13 mouse cellular contexts compared by ENCODE assay signal in the genomic region with DNA sequence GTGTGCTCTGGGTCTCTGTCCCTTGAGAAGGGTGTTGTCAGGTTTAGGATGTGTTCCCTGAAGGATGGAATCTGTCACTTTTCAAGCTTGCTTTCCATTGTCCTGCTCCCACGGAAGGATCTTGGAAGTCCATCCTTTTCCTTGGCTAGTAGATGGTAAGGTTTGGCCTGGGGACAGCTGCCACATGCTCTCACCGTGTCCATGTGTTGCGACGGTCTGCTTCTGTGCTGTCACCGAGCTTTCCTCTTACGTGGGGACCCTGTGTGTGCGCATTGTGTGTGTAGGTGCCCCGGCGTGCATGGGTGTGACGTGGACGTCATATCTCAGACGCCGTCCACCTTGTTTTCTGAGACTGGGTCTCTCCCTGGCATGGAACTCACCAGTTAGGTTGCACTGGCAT. TPM values are rescaled to one million over a fixed set of nuclear protein-coding genes. Genes with fewer than 3 reads are reported as not detected.
A peak's percentile ranks its signal among the peaks of the same experiment; 100 is the strongest.
DNase-seq lines count a peak whose midpoint lies in the region; ATAC-seq lines count a peak whose summit lies in the region.
"Had no signal": no experiment of that assay in that cellular context is flagged by ENCODE, and none has a peak within 500 bp of the region (broad histone marks: within the 10 kb centered on the region; RNA-seq: fewer than 3 reads in every experiment).

No protein-coding gene starts in this region.

- no peaks in the 10 kb centered on the region for H3K9me3 ChIP-seq in forebrain, embryonic 13.5 days (replicated peaks)
- no peaks in the 10 kb centered on the region for H3K9me3 ChIP-seq in forebrain, embryonic 14.5 days (replicated peaks; ENCODE audit: control insufficient read depth, low read length)
- no peaks in the 10 kb centered on the region for H3K9me3 ChIP-seq in neural tube, embryonic 13.5 days
- H3K9me3 ChIP-seq in neural tube, embryonic 15.5 days (replicated peaks), result no peaks in the 10 kb centered on the region
- H3K9me3 ChIP-seq in embryonic facial prominence, embryonic 15.5 days (replicated peaks), result no peaks in the 10 kb centered on the region
- no peaks in the 10 kb centered on the region for H3K9me3 ChIP-seq in midbrain, embryonic 15.5 days
- H3K9me3 ChIP-seq: G1E had no signal

- no peak overlapping the region for H3K9ac ChIP-seq in forebrain, embryonic 13.5 days
- H3K9ac ChIP-seq in forebrain, embryonic 14.5 days (ENCODE audit: low read length), result no peak overlapping the region; the same call in 1 of the 2 replicates
- H3K9ac ChIP-seq in neural tube, embryonic 13.5 days, result no peak overlapping the region
- no peak overlapping the region for H3K9ac ChIP-seq in neural tube, embryonic 15.5 days (replicated peaks)
- H3K9ac ChIP-seq in embryonic facial prominence, embryonic 15.5 days, result no peak overlapping the region
- H3K9ac ChIP-seq in midbrain, embryonic 15.5 days, result no peak overlapping the region
- H3K9ac ChIP-seq: heart, embryonic 13.5 days had no signal

- no peak for DNase-seq in forebrain, embryonic 14.5 days (ENCODE audit: low spot score)
- no peak for DNase-seq in testis, postnatal 10 days (ENCODE audit: low spot score)
- DNase-seq: lung, postnatal 36 days; thymus, adult 2 months had no signal

- WGBS in forebrain, embryonic 13.5 days, result 93% methylated on average over 13 of the region's 13 CpGs
- 83% methylated on average over 13 of the region's 13 CpGs for WGBS in forebrain, embryonic 14.5 days
- WGBS in neural tube, embryonic 13.5 days, result 92% methylated on average over 13 of the region's 13 CpGs
- whole genome bisulfite sequencing in neural tube, embryonic 15.5 days, result 92% methylated on average over 13 of the region's 13 CpGs
- 90% methylated on average over 13 of the region's 13 CpGs for WGBS in embryonic facial prominence, embryonic 15.5 days
- 90% methylated on average over 13 of the region's 13 CpGs for WGBS in midbrain, embryonic 15.5 days

- no peak overlapping the region for H3K27ac ChIP-seq in forebrain, embryonic 13.5 days
- H3K27ac ChIP-seq in forebrain, embryonic 14.5 days (ENCODE audit: low read depth, low read length), result no peak overlapping the region
- peak overlapping the region; percentile 42 for H3K27ac ChIP-seq in neural tube, embryonic 13.5 days (replicated peaks)
- no peak overlapping the region for H3K27ac ChIP-seq in neural tube, embryonic 15.5 days (replicated peaks)
- H3K27ac ChIP-seq in embryonic facial prominence, embryonic 15.5 days (replicated peaks), result peak overlapping the region; percentile 55
- no peak overlapping the region for H3K27ac ChIP-seq in midbrain, embryonic 15.5 days
- H3K27ac ChIP-seq: heart, embryonic 13.5 days had no signal

- H3K36me3 ChIP-seq in forebrain, embryonic 13.5 days (ENCODE audit: poor library complexity, severe bottlenecking), result no peaks in the 10 kb centered on the region
- H3K36me3 ChIP-seq in forebrain, embryonic 14.5 days (ENCODE audit: control insufficient read depth, insufficient read depth, low read length), result no peaks in the 10 kb centered on the region
- H3K36me3 ChIP-seq in neural tube, embryonic 13.5 days, result 0 out of 2 replicates have a peak, but pooled peaks cover 4% of the 10 kb centered on the region
- no peaks in the 10 kb centered on the region for H3K36me3 ChIP-seq in neural tube, embryonic 15.5 days
- H3K36me3 ChIP-seq in embryonic facial prominence, embryonic 15.5 days, result no peaks in the 10 kb centered on the region
- no peaks in the 10 kb centered on the region for H3K36me3 ChIP-seq in midbrain, embryonic 15.5 days (replicated peaks)
- H3K36me3 ChIP-seq: G1E; heart, embryonic 13.5 days had no signal

- no peaks in the 10 kb centered on the region for H3K27me3 ChIP-seq in forebrain, embryonic 13.5 days
- H3K27me3 ChIP-seq in forebrain, embryonic 14.5 days (replicated peaks; ENCODE audit: control insufficient read depth, insufficient read depth, low read length), result no peaks in the 10 kb centered on the region
- no peaks in the 10 kb centered on the region for H3K27me3 ChIP-seq in neural tube, embryonic 13.5 days
- no peaks in the 10 kb centered on the region for H3K27me3 ChIP-seq in neural tube, embryonic 15.5 days (replicated peaks)
- no peaks in the 10 kb centered on the region for H3K27me3 ChIP-seq in embryonic facial prominence, embryonic 15.5 days
- H3K27me3 ChIP-seq in midbrain, embryonic 15.5 days (replicated peaks), result no peaks in the 10 kb centered on the region
- H3K27me3 ChIP-seq: heart, embryonic 13.5 days had no signal

- peak overlapping the region; percentile 6; the same call in 1 of the 2 replicates for H3K4me2 ChIP-seq in forebrain, embryonic 13.5 days
- no peak overlapping the region for H3K4me2 ChIP-seq in forebrain, embryonic 14.5 days (ENCODE audit: low read length)
- H3K4me2 ChIP-seq in neural tube, embryonic 13.5 days, result no peak overlapping the region
- H3K4me2 ChIP-seq in neural tube, embryonic 15.5 days, result no peak overlapping the region
- no peak overlapping the region for H3K4me2 ChIP-seq in embryonic facial prominence, embryonic 15.5 days (replicated peaks)
- H3K4me2 ChIP-seq in midbrain, embryonic 15.5 days, result no peak overlapping the region
- H3K4me2 ChIP-seq: heart, embryonic 13.5 days; midbrain, embryonic 11.5 days had no signal

- no peak for ATAC-seq in forebrain, embryonic 13.5 days
- no peak for ATAC-seq in forebrain, embryonic 14.5 days
- ATAC-seq in neural tube, embryonic 13.5 days (ENCODE audit: low read depth), result no peak
- no peak for ATAC-seq in neural tube, embryonic 15.5 days (ENCODE audit: low FRiP score)
- ATAC-seq in embryonic facial prominence, embryonic 15.5 days (ENCODE audit: insufficient number of reproducible peaks, low FRiP score, low TSS enrichment, low read depth), result no peak
- ATAC-seq in midbrain, embryonic 15.5 days (replicated peaks), result no peak
- ATAC-seq: inflammation-experienced regulatory T-cells, adult 6 months had no signal

- no peak overlapping the region for H3K4me3 ChIP-seq in forebrain, embryonic 13.5 days
- no peak overlapping the region for H3K4me3 ChIP-seq in forebrain, embryonic 14.5 days (ENCODE audit: low read depth, low read length)
- no peak overlapping the region for H3K4me3 ChIP-seq in neural tube, embryonic 13.5 days
- H3K4me3 ChIP-seq in neural tube, embryonic 15.5 days (replicated peaks), result no peak overlapping the region
- H3K4me3 ChIP-seq in embryonic facial prominence, embryonic 15.5 days (replicated peaks), result no peak overlapping the region
- H3K4me3 ChIP-seq in midbrain, embryonic 15.5 days, result no peak overlapping the region
- H3K4me3 ChIP-seq: heart, embryonic 13.5 days had no signal

- peaks cover 32% of the 10 kb centered on the region for H3K4me1 ChIP-seq in forebrain, embryonic 13.5 days
- H3K4me1 ChIP-seq in forebrain, embryonic 14.5 days (ENCODE audit: control insufficient read depth, insufficient read depth, low read length), result peaks cover 18% of the 10 kb centered on the region
- H3K4me1 ChIP-seq in neural tube, embryonic 13.5 days (replicated peaks), result peaks cover 40% of the 10 kb centered on the region
- H3K4me1 ChIP-seq in neural tube, embryonic 15.5 days, result peaks cover 28% of the 10 kb centered on the region
- H3K4me1 ChIP-seq in embryonic facial prominence, embryonic 15.5 days, result peaks cover 26% of the 10 kb centered on the region
- H3K4me1 ChIP-seq in midbrain, embryonic 15.5 days, result peaks cover 29% of the 10 kb centered on the region

RNA-seq across cellular contexts. Expression of gene Tspan5, which starts 19.5 kb away (rescaled TPM):
- polyA plus RNA-seq in forebrain, embryonic 13.5 days (2015; fragmentation: Nextera tagmentation; extraction: Ambion mirVana), result 60.2 and 62.7 TPM in 2 replicates
- polyA plus RNA-seq in forebrain, embryonic 14.5 days (2014; fragmentation: Nextera tagmentation; extraction: Ambion mirVana), result 79.7 and 82.3 TPM in 2 replicates
- 101 and 102 TPM in 2 replicates for polyA plus RNA-seq in neural tube, embryonic 13.5 days (2015; fragmentation: Nextera tagmentation; extraction: Ambion mirVana)
- 94.2 and 104 TPM in 2 replicates for polyA plus RNA-seq in neural tube, embryonic 15.5 days (2015; fragmentation: Nextera tagmentation; extraction: Ambion mirVana)
- 42.7 and 43.2 TPM in 2 replicates for polyA plus RNA-seq in embryonic facial prominence, embryonic 15.5 days (2015; fragmentation: Nextera tagmentation; extraction: Ambion mirVana)
- polyA plus RNA-seq in midbrain, embryonic 15.5 days (2015; fragmentation: Nextera tagmentation; extraction: Ambion mirVana), result 102 and 105 TPM in 2 replicates
- polyA plus RNA-seq: G1E had no signal

Comparison
In these comparisons a context has a peak if more than half of its experiments do, and no peak if none do; other contexts are left out.
1. H3K27ac ChIP-seq: peak in neural tube, embryonic 13.5 days (single experiment) and embryonic facial prominence, embryonic 15.5 days (single experiment); none in forebrain, embryonic 13.5 days (single experiment), forebrain, embryonic 14.5 days (single experiment), neural tube, embryonic 15.5 days (single experiment) and midbrain, embryonic 15.5 days (single experiment).